In the genomic region with DNA sequence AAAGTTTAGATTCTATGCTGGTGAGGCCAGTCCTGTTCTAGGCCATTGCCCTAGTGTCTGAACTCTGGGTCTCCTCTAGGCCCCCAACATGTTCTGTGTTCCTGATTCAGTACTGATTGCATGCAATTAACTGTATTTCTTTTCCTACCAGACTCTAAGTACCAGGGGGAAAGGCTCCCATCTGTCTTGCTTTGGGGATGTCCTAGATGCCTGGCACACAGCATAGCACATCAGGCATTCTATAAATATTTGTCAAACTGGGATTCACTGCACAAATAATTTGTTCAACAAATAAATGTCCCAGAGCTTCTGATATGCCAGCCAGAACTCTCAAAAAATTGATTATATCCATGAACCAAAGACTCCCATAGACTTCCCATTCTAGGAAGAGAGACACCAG, we compare ENCODE assay signal across 20 mouse cellular contexts.
"Had no signal": no experiment of that assay in that cellular context is flagged by ENCODE, and none has a peak within 500 bp of the region (broad histone marks: within the 10 kb centered on the region; RNA-seq: fewer than 3 reads in every experiment).

No protein-coding gene starts in this region.

- H3K4me2 ChIP-seq: lung, embryonic 14.5 days; midbrain, embryonic 12.5 days; neural tube, embryonic 13.5 days; neural tube, embryonic 15.5 days; stomach, embryonic 15.5 days had no signal

- ATAC-seq: midbrain, embryonic 16.5 days had no signal

- H3K9me3 ChIP-seq: midbrain, embryonic 10.5 days; midbrain, embryonic 12.5 days; neural tube, embryonic 13.5 days; neural tube, embryonic 15.5 days; stomach, embryonic 15.5 days had no signal

- DNase-seq: lung, adult 18-20 months; lung, embryonic 14.5 days; lung, postnatal 10 days; lung, postnatal 4 days; midbrain, embryonic 14.5 days; retina, postnatal 1 day; right cerebral cortex, adult 18-20 months; right cerebral cortex, postnatal 25 days; right cerebral cortex, postnatal 4 days; thymus, adult 2 months; thymus, postnatal 25 days; thymus, postnatal 4 days had no signal

- H3K36me3 ChIP-seq: midbrain, embryonic 10.5 days; midbrain, embryonic 12.5 days; neural tube, embryonic 13.5 days; neural tube, embryonic 15.5 days; stomach, embryonic 15.5 days had no signal

- H3K9ac ChIP-seq: lung, embryonic 14.5 days; midbrain, embryonic 12.5 days; neural tube, embryonic 13.5 days; neural tube, embryonic 15.5 days; stomach, embryonic 15.5 days had no signal

- H3K4me3 ChIP-seq: midbrain, embryonic 10.5 days; midbrain, embryonic 12.5 days; myocyte; neural tube, embryonic 13.5 days; neural tube, embryonic 15.5 days; stomach, embryonic 15.5 days had no signal

- H3K4me1 ChIP-seq: midbrain, embryonic 10.5 days; neural tube, embryonic 13.5 days; stomach, embryonic 15.5 days had no signal

- H3K27ac ChIP-seq: midbrain, embryonic 10.5 days; midbrain, embryonic 12.5 days; neural tube, embryonic 13.5 days; neural tube, embryonic 15.5 days; stomach, embryonic 15.5 days; stomach, postnatal 0 days had no signal

- H3K27me3 ChIP-seq: midbrain, embryonic 12.5 days; neural tube, embryonic 13.5 days; neural tube, embryonic 15.5 days; stomach, embryonic 15.5 days had no signal
